Mouse (Mus musculus) kidney, postnatal 25 days (tissue): ENCODE measurements around the gene Shbg.
"Not testable (repeated sequence)": the region's sequence is repeated elsewhere in the genome, so short reads cannot be mapped to it uniquely, and the experiment has no call there.

ENCODE experiments used
- DNase-seq, 2 experiments: peaks; one replicate each; pipeline ENCODE4 v3.0.0; 2021; ENCODE audit warnings: mixed read lengths in 2 of 2

The Shbg gene

DNA sequence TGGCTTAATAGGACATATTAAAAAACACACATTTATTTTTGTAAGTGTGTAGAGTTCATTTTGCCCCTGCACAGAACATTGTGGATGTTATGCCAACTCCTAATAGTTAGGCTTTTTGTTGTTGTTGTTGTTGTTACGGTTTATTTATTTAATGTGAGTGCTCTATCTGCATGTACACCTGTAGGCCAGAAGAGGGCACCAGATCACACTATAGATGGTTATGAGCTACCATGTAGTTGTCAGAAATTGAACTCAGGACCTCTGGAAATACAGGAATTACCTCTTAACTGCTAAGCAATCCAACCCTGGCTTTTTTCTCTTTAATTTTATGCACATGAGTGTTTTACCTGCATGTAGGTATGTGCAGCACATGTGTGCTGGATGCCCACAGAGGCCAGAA lies 12.1 kb upstream of the Shbg start:
- DNase-seq, result peak in 1 of 2 experiments; percentile 30

DNA sequence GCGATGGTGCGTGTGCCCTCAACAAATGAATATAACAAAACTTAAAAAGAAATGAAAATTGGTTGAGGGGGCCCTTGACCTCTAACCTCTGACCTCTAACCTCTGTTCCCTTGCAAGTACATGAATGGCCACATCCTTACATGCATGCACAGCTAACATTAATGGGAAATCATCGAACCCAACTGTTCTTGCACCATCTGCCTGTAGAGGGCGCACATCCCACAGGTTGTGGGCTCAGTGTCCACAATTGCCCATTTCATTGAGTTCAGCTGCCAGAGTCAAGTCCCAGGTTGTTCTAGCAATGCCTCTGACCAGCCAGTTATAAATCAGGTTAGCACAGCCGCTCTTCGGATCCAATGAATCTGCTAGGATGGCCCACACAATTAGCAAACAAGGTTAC lies 10.6 kb upstream of the Shbg start:
- peak; percentile 81 to 88 for DNase-seq

DNA sequence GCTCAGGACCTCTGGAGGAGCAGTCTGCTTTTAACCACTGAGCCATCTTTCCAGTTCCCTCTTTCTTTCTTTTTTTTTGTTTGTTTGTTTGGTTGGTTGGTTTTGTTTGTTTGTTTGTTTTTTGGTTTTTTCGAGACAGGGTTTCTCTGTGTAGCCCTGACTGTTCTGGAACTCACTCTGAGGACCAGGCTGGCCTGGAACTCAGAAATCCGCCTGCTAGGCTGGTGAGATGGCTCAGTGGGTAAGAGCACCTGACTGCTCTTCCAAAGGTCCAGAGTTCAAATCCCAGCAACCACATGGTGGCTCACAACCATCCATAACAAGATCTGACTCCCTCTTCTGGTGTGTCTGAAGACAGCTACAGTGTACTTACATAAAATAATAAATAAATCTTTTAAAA lies 6.6 kb upstream of the Shbg start:
- not testable (repeated sequence) for DNase-seq

DNA sequence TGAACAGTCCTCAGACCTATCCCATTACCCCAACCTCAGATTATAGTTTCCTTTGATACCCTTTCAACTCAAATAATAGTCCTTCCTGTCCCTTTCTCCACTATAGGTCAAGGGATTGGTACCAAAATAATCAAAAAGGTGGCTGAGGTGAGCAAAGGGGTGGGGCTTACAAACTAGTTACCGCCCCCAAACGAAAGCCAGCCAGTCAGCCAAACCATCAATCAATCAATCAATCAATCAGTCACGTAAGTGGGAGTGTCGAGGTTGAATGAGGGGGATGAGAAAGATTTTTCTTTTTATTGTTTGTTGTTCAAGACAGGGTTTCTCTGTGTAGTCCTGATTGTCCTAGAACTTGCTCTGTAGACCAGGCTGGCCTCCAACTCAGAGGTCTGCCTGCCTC lies 5.3 kb upstream of the Shbg start:
- DNase-seq, result no peak

DNA sequence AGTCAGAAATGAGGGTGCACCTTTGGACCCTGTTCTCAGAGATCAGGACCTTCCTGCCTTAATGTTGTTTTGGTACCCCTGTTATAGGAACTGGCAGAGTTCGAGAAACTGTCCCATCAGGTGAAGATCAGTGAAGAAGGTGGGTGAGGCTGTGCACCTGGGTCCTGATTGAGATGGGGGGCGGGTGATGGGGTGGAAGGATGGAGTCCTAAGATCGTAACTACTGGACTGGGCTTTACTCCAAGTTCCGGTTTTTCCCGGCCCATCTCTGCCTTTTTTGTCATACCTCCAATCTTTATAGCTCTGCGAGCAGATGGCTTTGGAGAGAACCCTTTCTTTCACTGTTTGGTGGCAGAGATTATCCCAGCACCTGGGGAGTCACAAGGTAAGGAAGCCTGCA lies 4.7 kb upstream of the Shbg start:
- DNase-seq, result peak; percentile 23 to 49

DNA sequence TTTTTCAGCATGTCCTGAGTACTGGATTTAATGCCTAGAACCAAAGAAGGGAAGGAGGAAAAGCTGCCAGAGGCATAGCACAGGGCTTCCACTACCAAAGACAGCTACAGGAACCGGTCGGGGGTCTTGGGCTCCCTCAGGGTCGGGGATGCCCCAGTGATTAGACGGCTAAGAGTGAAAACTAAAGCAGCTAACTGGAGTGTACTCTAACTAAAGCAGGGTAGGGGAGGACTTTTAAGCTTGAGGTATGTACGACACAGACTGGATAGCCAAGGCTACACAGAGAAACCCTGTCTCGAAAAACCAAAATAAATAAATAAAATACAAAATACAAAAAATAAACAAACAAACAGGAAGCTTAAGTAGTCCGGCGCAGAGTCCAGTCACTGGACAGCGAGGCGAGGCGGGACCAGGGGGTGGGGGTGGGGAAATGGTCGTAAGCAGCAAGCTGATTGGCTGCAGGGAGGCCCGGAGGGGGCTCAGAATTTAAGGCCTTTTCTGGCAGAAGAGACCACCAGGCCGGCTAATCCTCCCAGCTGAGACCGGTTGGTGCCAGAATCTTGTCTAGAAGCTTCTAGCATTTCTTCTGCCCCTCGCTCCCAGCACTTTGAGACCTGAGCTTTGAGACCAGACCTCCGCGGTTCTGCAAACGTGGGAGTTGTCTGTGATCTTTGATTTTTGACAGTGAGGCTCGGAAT lies 4.0 kb upstream of the Shbg start, which contains the start of gene Sat2:
TSS of gene Sat2 (plus strand) at position 454 of the 698 bp plus-strand sequence.
- peak; percentile 70 to 87 for DNase-seq

DNA sequence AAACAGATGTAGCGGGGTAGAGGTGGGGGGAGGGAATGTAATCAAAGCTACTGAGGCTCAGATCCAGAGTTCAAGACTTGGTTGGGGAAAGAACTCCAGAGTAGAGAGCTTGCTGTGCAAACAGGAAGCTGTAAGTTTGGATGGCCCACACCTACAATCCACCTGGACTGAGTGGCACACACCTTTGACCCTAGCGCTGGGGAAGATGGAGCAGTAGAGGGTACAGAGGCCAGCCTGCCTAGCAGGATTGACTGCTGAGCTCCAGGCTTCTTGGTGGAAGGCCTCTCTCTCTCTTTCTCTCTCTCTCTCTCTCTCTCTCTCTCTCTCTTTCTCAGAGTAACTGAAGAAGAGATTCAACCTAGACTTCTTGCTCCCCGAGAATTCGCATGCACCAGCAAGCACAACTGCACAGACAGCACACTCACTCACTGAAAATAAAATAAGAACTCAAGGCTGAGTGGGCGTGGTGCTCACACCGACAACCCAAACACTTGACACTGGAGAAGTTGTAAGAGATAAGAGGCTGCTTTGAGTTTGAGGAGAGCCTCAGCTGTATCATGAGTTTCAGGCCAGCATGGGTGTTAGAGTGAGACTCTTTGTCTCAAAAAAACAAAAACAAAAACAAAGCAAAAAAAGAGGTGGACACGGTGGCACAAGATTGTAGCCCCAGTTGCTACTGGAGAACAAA lies 2.8 kb upstream of the Shbg start:
- DNase-seq, result no peak

DNA sequence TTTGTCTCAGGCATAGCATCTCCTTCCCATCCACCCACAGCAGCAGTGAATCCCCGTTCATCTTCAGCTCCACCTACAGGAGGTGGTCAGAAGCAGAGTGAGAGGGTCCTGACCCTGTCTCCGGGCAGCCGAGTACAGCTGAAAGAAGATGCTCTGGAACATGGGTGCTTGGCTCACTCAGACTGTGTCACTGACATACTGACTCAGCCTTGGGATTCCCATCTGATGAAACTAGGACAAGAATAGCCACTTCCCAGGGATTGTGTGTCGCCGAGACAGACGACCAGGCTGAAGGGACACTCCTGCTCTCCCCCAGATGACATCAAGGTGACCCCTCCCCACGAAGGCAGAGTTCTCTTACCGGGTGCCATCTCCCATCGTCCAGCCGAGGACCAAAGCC lies 924 bp downstream of the Shbg start:
- no peak for DNase-seq

DNA sequence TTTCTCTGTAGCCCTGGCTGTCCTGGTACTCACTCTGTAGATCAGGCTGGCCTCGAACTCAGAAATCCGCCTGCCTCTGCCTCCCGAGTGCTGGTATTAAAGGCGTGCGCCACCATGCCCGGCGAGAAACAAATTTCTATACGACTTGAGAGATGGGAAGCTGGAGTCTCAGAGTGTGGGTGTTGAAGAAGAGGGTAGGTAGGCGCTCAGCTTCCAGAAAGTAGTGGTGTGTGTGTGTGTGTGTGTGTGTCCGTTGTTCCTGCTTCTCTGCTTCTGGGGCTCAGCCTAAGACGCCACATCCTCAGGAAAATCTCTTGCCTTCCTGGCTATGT lies 3.5 kb downstream of the Shbg start:
- DNase-seq, result not testable (repeated sequence)

DNA sequence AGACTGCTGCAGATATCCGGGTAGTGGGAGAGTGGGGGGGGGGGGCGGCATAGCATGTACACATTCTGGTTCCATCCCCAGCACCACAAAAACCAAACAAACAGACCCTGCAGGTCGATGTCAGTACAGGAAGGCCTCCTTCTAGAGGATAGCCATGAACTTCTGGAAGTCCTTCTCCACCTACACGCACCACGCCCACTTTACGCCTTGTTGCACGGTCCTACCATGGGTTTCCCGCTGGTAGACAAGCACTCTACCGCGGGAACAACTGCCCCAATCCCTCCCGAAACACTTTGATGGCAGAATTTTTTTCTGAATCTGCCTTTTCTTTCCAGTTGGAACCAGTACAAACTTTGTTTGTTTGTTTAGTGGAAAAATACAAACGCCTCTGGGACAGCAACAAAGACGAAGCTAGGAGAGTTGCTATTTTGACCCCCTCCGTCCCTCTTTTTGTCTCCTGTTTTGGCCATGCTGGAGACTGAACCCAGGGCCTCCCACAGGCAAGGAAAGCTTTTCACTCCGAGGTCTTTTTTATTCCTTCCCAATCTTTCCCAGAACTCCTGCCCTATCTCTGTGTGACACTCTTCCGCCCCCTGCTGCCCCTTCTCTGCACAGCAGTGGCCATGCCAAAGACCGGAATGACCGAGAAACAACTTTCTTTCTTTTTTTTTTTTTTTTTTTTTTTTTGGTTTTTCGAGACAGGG lies 4.0 kb downstream of the Shbg start:
- DNase-seq, result peak; percentile 90 to 94

DNA sequence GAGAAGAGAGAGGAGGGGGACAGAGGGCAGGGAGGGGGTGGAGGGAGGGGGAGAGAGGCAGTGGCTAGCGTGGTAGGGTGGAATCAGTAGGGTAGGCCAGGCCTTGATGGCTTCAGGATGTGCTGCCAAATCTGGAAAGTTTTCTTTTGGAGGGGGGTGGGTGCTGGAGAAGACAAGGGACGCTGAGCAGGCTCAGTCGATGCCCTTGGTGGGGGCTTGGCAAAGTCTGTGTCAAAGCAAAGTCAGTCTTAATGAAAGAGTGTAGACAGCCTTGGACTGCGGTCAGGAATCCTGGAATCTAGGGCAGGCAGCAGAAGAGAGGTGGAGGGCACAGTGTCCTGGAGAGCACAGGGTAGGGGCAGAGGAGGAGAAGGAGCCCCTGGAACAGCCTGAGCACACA lies 6.8 kb downstream of the Shbg start:
- DNase-seq, result no peak

DNA sequence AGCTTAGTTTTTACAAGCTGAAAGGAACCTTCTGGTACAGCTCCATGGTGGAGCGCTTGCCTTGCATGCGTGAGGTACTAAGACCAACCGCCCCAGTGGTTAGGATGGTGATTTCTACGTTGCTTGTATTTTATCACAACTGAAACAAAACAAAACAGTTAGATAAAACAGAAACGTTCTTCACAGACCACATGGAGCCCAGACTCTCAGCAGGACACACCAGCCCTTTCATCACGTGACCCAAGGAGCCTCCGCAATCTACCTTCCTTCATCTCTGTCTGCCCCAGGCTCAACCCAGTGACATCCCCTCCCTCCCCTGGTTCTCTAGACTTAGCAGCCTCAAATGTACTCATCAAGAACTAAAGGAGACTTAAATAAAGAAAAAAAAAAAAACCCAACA lies 8.3 kb downstream of the Shbg start:
- no peak for DNase-seq

DNA sequence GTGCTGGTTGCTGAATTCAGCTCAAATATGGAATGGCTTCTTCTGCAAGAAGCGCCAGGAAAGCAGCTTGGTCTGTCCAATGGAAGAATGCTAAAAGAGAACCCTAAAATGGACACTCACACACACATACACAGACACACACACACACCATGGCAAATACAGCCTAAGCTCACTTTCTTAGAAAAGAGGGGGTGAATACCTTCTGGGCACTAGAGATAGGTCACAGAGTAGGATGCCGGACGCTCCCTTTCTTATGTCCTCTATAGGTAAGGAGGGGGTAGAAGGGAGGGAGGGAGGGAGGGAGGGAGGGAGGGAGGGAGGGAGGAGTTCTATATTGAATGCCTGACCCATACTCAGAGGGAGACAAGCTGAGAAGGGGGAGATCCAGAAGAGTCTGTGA lies 9.2 kb downstream of the Shbg start:
- no peak for DNase-seq

DNA sequence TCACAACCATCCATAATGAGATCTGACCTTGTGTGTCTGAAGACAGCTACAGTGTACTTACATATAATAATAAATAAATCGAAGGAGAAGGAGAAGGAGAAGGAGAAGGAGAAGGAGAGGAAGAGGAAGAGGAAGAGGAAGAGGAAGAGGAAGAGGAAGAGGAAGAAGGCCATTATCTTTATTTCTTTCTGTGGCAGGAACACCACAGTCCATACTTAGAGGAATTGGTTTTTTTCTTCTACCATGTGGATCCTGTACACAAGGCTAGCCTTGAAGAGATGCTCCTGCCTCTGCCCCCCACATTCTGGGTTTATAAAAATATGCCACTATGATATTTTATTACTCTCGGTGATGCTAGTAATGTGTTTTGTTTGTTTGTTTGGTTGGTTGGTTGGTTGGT lies 10.9 kb downstream of the Shbg start:
- no peak for DNase-seq

DNA sequence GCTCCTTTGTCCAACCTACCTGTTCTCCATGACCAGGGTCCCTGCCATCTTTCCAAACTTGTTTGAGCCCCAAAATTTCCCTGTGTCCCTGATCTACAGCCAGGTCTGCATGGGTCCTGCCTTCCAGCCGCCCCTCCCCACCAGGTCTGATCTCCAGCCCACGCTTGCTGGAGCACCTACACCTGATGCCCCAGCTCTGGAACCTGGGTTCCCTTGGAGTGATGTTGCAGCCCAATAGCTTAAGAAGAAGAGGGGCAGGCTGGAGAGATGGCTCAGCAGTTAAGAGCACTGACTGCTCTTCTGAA lies 11.3 kb downstream of the Shbg start:
- no peak for DNase-seq

DNA sequence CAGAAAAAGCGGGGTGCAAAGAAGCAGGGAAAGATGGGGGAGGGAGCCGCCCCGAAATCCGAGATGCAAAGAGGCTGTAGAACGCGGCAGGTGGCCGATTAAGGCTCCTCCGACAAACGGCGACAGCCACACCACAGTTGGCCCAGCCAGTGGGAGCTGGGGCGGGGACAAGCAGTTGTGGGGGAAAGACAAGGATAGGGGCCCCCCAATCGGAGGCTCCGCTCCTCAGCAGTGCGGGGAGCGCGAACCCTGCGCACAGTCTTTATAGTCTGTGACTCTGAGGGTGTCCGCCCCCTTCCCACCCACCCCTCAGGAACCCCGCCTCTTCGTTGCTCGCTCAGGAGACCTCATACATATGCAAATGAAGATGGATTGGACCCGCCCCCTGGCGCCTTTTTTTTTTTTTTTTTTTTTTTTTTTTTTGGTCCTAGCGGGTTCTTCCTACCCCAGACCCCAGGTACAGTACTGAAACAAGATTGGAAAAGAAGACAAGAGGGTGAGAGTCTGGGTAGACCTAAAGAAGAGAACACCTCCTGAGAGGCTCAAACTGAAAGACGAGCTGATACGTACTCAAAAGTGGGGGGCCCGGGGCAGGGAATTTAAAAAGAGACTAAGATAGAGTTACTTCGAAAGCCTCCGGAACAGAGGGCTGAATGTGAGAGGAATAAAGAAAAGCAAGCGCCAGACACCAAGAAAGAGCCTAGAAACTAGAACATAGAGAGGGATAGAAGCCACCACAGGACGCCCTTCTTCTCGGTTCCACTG lies 11.8 kb downstream of the Shbg start, which contains the start of gene Atp1b2:
TSS of gene Atp1b2 (minus strand) at position 217 of the 765 bp plus-strand sequence.
- DNase-seq, result peak; percentile 71 to 82

DNA sequence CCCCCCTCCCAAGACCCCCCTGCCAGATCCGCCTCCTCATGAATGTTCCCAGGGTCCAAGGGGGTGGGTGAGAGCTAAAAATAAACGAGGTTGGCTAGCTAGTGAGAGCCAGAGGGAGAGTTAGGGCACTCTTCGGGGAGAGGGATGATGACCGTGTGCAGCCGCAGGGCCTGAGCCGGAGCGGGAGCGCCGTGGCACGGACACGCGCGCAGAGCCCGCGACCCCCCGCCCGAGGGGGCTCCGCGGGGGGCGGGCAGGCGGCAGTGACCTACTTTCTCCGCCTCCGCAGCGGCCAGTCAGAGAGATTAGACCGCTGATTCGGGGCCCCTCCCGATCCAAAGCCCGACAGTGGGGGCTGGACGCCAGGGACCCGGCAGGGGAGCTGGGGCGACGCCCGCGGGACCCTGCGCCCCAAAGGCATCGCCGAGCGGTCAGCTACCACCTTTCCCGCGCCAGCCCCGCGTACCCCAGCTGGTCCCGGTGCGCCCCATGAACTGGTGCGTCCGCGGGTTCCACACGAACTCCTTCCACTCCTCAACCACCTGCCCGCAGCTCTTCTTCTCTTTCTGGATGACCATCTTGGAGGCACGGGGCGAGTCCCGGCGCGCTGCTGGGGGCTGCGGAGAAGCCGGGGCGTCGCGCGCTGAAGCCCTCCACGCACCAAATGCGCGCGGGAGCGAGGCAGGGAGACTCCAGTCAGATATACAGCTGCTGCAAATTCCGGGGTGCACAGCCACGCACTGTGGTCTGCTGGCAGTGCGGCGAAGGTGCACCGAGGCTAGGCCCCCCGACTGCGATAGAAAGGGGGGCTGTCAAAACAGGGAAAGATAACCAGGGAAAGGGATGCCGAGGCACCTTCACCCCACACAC lies 12.7 kb downstream of the Shbg start:
- peak in 1 of 2 experiments; percentile 46 for DNase-seq

DNA sequence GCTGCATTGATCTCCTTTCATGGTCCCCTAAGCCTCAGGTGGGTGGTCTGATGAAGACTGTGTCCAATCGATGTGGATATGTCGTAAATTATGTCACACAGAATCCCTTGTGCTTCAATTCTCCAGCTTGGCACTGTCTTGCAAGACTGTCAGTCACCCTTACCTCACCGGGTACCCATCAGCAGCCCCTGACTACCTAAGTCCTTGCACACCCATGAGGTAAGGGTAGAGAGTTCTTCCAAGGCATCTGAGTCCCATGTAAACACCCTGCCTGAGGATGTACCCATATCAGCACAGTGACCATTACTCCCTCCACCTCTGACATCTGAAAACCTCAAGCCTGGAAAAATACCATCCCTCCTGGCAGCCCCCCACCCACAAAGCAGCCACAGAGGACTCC lies 13.4 kb downstream of the Shbg start:
- no peak for DNase-seq

DNA sequence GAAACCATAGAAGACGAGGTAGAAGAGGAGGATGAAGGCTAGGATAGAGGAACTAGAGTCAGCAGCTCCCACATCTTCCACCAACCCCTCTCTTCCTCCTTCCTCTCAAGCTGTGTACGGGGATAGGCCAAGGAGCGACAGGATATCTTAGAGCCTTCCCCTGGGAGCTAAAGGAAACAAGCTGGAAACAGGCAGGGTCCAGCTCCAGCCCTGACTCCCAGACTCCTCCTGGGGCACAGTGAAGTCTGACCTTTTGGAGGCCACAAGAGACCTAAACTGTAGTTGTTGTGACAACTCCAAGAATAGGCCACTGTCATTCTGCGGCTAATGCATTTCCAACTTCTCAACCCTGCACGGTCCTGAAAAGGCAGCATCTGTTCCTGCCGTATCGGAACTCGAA lies 14.2 kb downstream of the Shbg start:
- DNase-seq, result peak; percentile 22 to 67

DNA sequence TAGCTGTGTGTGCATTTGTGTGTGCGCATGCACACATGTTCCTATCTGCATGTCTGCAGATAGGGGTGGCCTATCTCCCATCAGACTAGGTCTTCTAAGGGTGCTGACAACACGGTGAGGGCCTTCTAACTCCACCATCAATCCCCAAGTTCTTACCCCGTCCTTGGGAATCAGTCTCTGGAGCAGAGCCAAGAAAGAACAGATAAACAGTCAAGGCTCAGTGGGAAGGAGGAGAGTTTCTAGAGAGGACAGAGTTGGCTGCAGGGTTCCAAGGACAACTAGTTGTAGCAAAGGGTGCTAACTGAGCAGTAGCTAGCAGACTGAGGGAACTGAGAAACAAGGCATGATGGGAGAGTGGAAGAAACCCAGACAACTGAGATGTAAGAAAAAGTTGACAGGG lies 15.9 kb downstream of the Shbg start:
- DNase-seq, result no peak

DNA sequence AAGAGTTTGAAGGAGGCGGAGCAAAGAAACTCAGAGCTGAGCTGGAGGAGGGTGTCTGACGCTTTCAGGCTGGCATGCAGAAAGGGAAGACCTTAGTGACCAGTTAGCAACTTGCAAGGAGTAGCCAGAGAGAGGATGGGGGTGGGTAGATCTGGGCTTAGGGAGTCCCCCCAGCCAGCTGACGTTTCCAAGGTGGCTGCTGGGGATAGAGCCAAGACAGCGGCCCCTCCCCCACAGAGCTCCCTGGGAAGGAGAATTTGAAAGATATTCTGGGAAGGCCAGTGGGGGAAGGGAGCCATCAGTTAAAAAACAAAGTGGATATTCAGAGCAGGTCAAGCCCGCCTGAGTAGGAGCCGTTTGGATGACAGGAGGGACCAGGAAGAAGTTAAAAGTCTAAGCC lies 17.6 kb downstream of the Shbg start:
- peak; percentile 64 to 70 for DNase-seq

DNA sequence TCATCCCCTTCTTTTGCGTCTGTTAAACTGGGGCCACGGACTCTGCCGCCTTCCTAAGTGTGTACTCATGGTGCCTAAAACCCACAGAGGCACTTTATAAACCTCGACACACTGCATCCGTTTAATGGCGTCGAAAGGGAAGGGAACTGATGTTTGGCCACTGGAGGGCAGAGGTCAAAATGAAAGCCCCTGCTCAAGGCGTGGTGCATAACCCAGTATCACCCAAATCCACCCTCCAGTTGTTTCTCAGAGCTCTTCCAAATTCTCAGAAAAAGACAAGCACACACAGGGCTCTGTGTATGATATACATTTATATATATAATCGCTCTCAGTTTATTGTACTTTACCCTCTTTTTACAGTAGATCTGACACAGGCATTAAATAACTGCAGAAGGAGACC lies 18.3 kb downstream of the Shbg start:
- DNase-seq, result no peak
